Mouse (Mus musculus) forebrain, embryonic 14.5 days (tissue): Measurements from ENCODE around the gene Arhgap29. TPM values are rescaled to one million over a fixed set of nuclear protein-coding genes. Genes with fewer than 3 reads are reported as not detected.

ENCODE experiments used
- ATAC-seq: fragments of 200-750 bp; cut with Nextera tagmentation; 2 replicates; pipeline ENCODE4 v1.8.0; 2017; ENCODE audit warnings: mild to moderate bottlenecking, moderate library complexity
- DNase-seq: peaks from one replicate; pipeline ENCODE4 v3.0.0-alpha.2; 2015; ENCODE audit warnings: low spot score
- H3K27ac ChIP-seq: fragments of 300-500 bp; sonication (generic); 2 replicates; pipeline ENCODE4 v1.5.1; 2014; ENCODE audit warnings: low read depth, mild to moderate bottlenecking, control low read depth, low read length, moderate library complexity
- H3K27me3 ChIP-seq: fragments of 300-500 bp; sonication (generic); replicated peaks from 2 replicates; pipeline ENCODE4 v1.6.1; 2014; ENCODE audit warnings: low read length, control low read depth, mixed read lengths; ENCODE audit not compliant: control insufficient read depth, insufficient read depth
- H3K36me3 ChIP-seq: fragments of 300-500 bp; sonication (generic); 2 replicates; pipeline ENCODE4 v1.6.1; 2014; ENCODE audit warnings: low read length, control low read depth; ENCODE audit not compliant: control insufficient read depth, insufficient read depth
- H3K4me1 ChIP-seq: fragments of 300-500 bp; sonication (generic); 2 replicates; pipeline ENCODE4 v1.6.1; 2014; ENCODE audit warnings: antibody characterized with exemption, low read length, control low read depth; ENCODE audit not compliant: control insufficient read depth, insufficient read depth
- H3K4me2 ChIP-seq: fragments of 300-500 bp; sonication (generic); 2 replicates; pipeline ENCODE4 v1.6.1; 2014; ENCODE audit warnings: mild to moderate bottlenecking, control low read depth, low read length
- H3K4me3 ChIP-seq: fragments of 300-500 bp; sonication (generic); 2 replicates; pipeline ENCODE4 v1.5.1; 2014; ENCODE audit warnings: low read depth, low read length, control low read depth
- H3K9ac ChIP-seq: fragments of 300-500 bp; sonication (generic); 2 replicates; pipeline ENCODE4 v1.6.1; 2014; ENCODE audit warnings: mild to moderate bottlenecking, low read length, control low read depth, moderate library complexity
- H3K9me3 ChIP-seq: fragments of 300-500 bp; sonication (generic); replicated peaks from 2 replicates; pipeline ENCODE4 v1.6.1; 2016; ENCODE audit warnings: low read length, control low read depth, mixed read lengths; ENCODE audit not compliant: control insufficient read depth
- WGBS: fragments of 180-500 bp; shearing (Covaris S2); extraction: QIAGEN DNeasy Blood & Tissue Kit; methylation state at CpG from one replicate; pipeline ENCODE4 v1.1.7; 2014; 5-methylcytosine and 5-hydroxymethylcytosine counted together
- polyA plus RNA-seq: library from polyadenylated mRNA; unstranded; fragments of >200 nt; fragmentation: Nextera tagmentation; extraction: Ambion mirVana; gene quantifications from 2 replicates; pipeline ENCODE4 v1.2.1, GENCODE M21; 2014

Arhgap29 gene
- polyA plus RNA-seq, 1 experiment from 2014 or later, result 20.1 TPM

DNA sequence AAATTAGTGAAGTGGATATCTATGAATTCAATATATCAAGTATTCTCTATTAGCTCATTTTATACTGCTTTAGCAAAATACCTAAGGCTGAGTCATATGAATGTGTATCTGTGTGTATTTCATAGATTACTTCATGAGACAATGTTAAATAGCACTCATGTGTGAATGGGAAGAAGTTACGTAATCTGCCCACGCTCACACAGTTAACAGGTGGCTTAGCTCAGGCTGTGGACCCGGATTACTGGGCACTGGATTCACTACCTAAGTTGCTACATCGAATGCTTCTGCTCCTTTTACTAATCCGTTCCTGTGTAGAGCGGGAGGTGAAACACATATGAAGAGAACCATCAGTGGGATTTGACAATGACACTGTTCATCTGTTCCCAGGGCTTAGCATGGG lies 15.3 kb upstream of the Arhgap29 start:
- Histone ChIP-seq H3K4me1 (no peaks in the 10 kb centered on the region), H3K36me3 (no peaks in the 10 kb centered on the region), H3K9ac (no peak overlapping the region), H3K27me3 (no peaks in the 10 kb centered on the region), H3K4me2 (no peak overlapping the region), H3K9me3 (no peaks in the 10 kb centered on the region), H3K4me3 (no peak overlapping the region), H3K27ac (no peak overlapping the region)
- WGBS, result 93% methylated on average over 6 of the region's 6 CpGs
- ATAC-seq (no peak), DNase-seq (no peak)

DNA sequence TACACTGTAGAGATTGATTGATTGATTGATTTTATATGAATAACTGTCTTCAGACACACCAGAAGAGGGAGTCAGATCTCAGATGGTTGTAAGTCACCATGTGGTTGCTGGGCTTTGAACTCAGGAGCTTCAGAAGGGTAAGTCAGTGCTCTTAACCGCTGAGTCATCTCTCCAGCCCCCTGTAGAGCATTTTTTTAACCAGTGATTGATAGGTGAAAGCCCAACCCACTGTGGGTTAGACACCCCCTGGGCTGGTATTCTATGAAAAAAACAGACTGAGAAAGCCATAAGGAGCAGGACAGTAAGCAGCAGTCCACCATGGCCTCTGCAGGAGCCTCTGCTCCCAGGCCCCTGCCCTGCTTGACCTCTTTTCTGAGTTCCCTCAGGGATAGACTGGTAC lies 12.7 kb upstream of the Arhgap29 start:
- no peak for DNase-seq
- WGBS, result 70% methylated on average over 1 of the region's 1 CpGs

GRCm38 (mm10) chr3:121940094-121940889 lies 12.0 kb upstream of the Arhgap29 start:
- Histone ChIP-seq H3K27ac (no peak overlapping the region), H3K36me3 (no peaks in the 10 kb centered on the region), H3K4me2 (no peak overlapping the region), H3K27me3 (no peaks in the 10 kb centered on the region), H3K4me1 (no peaks in the 10 kb centered on the region), H3K9me3 (no peaks in the 10 kb centered on the region), H3K9ac (no peak overlapping the region), H3K4me3 (no peak overlapping the region)
- no peak for ATAC-seq
- DNase-seq, result no peak
- WGBS, result 87% methylated on average over 8 of the region's 8 CpGs

More for the DNA sequence above, 12.7 kb upstream of the Arhgap29 start:
- no peak for ATAC-seq
- Histone ChIP-seq H3K27ac (no peak overlapping the region), H3K4me1 (no peaks in the 10 kb centered on the region), H3K27me3 (no peaks in the 10 kb centered on the region), H3K4me2 (no peak overlapping the region), H3K36me3 (no peaks in the 10 kb centered on the region), H3K9me3 (no peaks in the 10 kb centered on the region), H3K9ac (no peak overlapping the region), H3K4me3 (no peak overlapping the region)

DNA sequence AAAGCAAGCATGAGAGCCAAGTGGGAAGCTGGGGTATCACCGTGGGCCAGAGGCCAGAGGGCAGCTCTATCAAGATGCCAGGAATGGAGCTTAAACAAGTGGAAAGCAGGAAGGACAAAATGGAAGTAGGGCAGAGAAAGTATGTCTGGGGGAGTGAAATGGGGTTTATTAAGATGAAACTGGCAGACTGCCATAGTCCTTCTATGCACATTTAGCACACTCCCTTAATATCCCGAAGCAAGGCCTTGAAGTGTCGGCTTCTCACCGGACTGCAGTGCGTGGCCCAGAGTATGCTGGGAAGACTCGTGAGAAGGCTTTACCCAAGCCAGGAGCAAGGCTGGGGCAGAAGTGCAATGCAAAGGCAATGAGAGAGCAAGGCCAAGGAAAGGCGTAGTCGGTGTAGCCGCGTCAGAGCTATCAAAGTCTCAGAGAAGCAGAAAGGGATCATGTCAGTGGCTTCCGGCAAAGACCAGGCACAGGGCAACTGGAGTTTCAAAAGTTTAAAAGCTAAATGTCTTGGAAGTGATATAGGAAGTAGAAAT lies 11.1 kb upstream of the Arhgap29 start:
- DNase-seq, result no peak
- Histone ChIP-seq H3K27me3 (no peaks in the 10 kb centered on the region), H3K9ac (no peak overlapping the region), H3K4me3 (no peak overlapping the region), H3K4me2 (no peak overlapping the region), H3K9me3 (no peaks in the 10 kb centered on the region), H3K27ac (no peak overlapping the region), H3K4me1 (no peaks in the 10 kb centered on the region), H3K36me3 (no peaks in the 10 kb centered on the region)
- WGBS, result 95% methylated on average over 11 of the region's 11 CpGs
- no peak for ATAC-seq

GRCm38 (mm10) chr3:121945957-121946356 lies 6.4 kb upstream of the Arhgap29 start:
- no peak for DNase-seq
- Histone ChIP-seq H3K4me3 (no peak overlapping the region), H3K9me3 (no peaks in the 10 kb centered on the region), H3K4me2 (no peak overlapping the region), H3K27ac (no peak overlapping the region), H3K9ac (no peak overlapping the region), H3K4me1 (no peaks in the 10 kb centered on the region), H3K27me3 (no peaks in the 10 kb centered on the region), H3K36me3 (no peaks in the 10 kb centered on the region)
- no peak for ATAC-seq
- WGBS, result 77% methylated on average over 2 of the region's 2 CpGs

DNA sequence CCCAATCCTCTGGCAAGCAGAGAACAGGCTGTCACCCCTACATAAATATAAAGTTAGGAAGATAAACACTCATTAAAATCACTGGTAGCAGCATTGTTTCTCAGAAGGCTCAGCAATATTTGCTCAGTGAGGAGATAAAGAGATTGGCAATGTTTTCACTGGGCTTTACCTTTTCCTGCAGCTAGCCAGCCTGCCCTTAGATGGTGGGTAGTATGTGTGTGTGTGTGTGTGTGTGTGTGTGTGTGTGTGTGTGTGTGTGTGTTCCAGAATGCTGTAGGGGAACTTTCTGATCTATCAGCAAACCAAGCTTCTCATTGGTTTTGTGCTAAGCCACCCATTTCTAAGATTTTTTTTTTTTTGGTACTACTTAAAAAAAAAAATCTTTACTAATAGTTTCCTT lies 5.6 kb upstream of the Arhgap29 start:
- Histone ChIP-seq H3K27me3 (no peaks in the 10 kb centered on the region), H3K4me1 (no peaks in the 10 kb centered on the region), H3K27ac (no peak overlapping the region), H3K36me3 (no peaks in the 10 kb centered on the region), H3K9ac (no peak overlapping the region), H3K4me3 (no peak overlapping the region), H3K9me3 (no peaks in the 10 kb centered on the region), H3K4me2 (no peak overlapping the region)
- DNase-seq (no peak), ATAC-seq (no peak)

DNA sequence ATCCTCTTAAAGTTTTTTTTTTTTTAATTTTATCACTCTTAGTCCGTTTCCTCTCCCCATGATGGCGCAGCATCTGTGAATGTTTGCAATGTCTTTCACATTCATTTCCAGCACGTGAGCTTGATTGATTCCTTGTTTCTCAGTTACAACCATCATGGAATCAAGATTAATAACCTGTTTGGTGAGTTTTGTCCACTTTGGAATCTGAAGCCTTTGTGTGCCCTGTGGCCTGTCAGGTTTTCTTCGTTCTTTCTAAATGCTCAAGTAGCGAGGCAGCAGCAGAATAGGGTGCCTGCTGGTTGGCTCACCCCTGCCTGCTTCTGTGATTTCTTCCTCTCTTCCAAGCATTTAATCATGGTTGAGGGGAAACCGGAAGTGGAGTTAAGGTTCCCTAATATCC lies 2.2 kb upstream of the Arhgap29 start:
- H3K4me2 ChIP-seq, result no peak overlapping the region
- peaks cover 24% of the 10 kb centered on the region for H3K27me3 ChIP-seq
- no peaks in the 10 kb centered on the region for H3K36me3 ChIP-seq
- no peaks in the 10 kb centered on the region for H3K9me3 ChIP-seq
- DNase-seq (no peak), ATAC-seq (no peak)
- WGBS, result 71% methylated on average over 6 of the region's 6 CpGs
- H3K4me1 ChIP-seq, result no peaks in the 10 kb centered on the region
- no peak overlapping the region for H3K9ac ChIP-seq
- H3K27ac ChIP-seq, result no peak overlapping the region
- no peak overlapping the region for H3K4me3 ChIP-seq

GRCm38 (mm10) chr3:121951116-121951515 lies 1.2 kb upstream of the Arhgap29 start:
- H3K27me3 ChIP-seq, result peaks cover 24% of the 10 kb centered on the region
- 86% methylated on average over 2 of the region's 2 CpGs for WGBS
- ATAC-seq, result no peak

DNA sequence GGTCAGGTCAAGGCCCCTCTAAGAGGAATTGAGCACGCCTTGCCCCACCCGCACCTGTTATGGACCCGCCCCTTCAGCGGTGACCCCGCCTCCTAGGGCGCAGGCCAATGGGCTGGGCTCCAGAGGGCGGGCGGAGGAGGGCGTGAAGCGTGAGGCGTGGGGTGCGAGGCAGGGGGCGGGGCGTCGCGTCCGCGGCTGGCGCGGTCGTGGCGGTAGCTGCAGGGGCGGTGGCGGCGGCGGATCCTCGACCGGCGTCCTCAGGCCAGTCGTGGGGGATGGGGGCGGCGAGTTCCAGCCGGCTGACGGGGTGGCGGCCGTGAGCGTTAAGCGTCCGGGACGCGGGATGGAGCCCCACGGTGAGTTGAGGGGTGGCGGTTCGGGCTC lies 700 bp downstream of the Arhgap29 start:
- peak overlapping the region; percentile 62 for H3K9ac ChIP-seq
- WGBS, result under 1% methylated on average over 41 of the region's 44 CpGs
- H3K4me3 ChIP-seq, result peak overlapping the region; percentile 52
- peak; percentile 50 for DNase-seq
- peak; percentile 88 for ATAC-seq
- no peaks in the 10 kb centered on the region for H3K4me1 ChIP-seq
- peak overlapping the region; percentile 80 for H3K4me2 ChIP-seq
- 0 out of 2 replicates have a peak, but pooled peaks cover 3% of the 10 kb centered on the region for H3K9me3 ChIP-seq
- H3K27ac ChIP-seq, result no peak overlapping the region
- H3K27me3 ChIP-seq, result peaks cover 24% of the 10 kb centered on the region
- H3K36me3 ChIP-seq, result no peaks in the 10 kb centered on the region

More at GRCm38 (mm10) chr3:121951116-121951515, 1.2 kb upstream of the Arhgap29 start:
- no peak for DNase-seq
- Histone ChIP-seq H3K9ac (no peak overlapping the region), H3K36me3 (no peaks in the 10 kb centered on the region), H3K4me3 (no peak overlapping the region), H3K27ac (no peak overlapping the region), H3K9me3 (0 out of 2 replicates have a peak, but pooled peaks cover 3% of the 10 kb centered on the region), H3K4me2 (no peak overlapping the region), H3K4me1 (no peaks in the 10 kb centered on the region)
